Mouse (Mus musculus) embryo, embryonic 10.5 days (tissue): ENCODE measurements around the gene Hoxd4.
A peak's percentile ranks its signal among the peaks of the same experiment; 100 is the strongest.

ENCODE experiments used
- DNase-seq: peaks from one replicate; pipeline ENCODE4 v3.0.0-alpha.2; 2015; ENCODE audit warnings: low spot score

The Hoxd4 gene

DNA sequence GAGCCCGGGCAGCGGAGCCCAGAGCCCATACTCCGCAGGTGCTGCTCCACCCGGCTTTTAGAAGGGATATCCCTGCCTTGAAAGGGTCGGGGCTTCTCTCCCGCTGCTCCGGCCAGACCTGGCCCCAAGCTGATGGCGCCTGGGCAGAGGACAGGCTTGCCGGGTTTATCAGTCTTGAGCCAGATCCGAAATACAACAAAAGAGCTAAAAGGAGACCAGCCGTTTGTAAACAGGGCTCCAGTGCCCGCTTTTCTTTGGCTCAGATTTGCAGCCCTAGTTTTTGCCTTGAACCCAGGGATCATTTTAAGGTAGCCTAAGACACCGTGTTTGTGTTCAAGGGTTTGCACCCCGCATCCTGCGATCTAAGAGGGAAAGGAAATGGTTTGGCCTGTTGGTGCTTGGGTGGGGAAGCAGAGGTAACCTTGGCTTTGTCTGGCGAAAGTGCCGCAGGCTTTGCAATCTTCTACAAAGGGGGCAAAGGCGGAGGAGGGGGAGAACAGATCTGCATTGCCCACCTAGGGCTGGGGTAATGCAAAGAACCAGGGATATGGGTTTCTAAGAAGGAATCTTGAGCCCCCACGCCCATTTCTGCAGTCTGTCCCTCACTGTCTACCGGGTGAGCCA lies 18.8 kb upstream of the Hoxd4 start:
- no peak for DNase-seq

GRCm38 (mm10) chr2:74693432-74693827 lies 18.3 kb upstream of the Hoxd4 start:
- no peak for DNase-seq

DNA sequence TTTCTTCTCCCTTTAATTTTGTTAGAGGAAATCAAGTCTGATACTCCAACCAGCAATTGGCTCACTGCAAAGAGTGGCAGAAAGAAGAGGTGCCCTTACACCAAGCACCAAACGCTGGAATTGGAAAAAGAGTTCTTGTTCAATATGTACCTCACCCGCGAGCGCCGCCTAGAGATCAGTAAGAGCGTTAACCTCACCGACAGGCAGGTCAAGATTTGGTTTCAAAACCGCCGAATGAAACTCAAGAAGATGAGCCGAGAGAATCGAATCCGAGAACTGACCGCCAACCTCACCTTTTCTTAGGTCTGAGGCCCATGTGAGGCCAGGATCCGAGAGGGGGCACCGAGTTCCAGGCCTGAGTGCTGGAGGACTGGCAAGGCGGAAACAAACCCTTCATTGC lies 17.7 kb upstream of the Hoxd4 start:
- peak; percentile 85 for DNase-seq

DNA sequence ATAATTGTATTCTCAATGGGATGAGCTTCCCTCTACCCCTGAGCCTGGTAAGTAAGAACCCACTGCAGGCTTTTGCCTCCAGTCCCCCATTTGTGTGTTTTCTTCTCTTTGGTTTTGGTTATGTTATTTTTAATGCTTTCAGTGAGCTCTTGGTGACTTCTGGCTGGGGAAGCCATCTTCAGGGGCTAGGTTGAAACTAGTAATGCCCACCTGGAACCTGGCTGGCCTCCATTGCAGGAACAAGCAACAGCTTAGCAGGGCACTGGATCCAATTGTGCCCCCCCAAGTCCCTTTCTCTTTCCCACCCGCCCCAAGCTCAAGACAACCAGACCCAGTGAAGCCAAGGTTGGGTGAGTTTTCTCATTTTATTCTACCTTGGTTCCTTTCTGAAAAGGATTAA lies 16.3 kb upstream of the Hoxd4 start:
- DNase-seq, result no peak

DNA sequence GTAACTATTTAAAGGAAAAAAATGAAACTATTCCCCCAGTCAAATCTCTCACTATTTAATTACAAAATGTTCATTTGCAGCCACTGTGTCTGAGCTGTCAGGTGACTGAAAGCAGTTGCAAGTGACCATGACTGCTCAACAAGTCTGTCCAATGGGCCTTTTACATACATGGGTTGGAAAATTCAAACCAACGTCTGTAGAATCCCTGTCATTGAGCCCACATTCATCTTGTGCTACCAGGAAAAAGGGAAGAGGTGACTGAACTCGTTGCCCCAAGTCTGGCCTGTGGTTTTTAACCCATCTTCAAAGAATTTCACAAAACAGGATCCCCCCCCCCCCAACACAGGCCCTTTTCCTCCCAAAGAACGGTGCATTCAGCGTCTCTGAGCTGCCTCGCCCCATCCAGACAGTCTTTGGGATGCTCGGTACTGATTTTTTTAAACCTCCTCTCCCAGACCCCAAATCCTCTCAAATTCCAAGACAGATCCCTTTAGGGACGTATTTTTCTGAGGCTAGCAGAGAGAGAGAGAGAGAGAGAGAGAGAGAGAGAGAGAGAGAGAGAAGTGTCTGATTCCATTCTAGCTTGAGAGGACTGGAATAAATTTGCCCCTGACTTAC lies 15.8 kb upstream of the Hoxd4 start:
- no peak for DNase-seq

- no peak for DNase-seq
These were observed 15.0 kb upstream of the Hoxd4 start for GRCm38 (mm10) chr2:74696442-74697335.

DNA sequence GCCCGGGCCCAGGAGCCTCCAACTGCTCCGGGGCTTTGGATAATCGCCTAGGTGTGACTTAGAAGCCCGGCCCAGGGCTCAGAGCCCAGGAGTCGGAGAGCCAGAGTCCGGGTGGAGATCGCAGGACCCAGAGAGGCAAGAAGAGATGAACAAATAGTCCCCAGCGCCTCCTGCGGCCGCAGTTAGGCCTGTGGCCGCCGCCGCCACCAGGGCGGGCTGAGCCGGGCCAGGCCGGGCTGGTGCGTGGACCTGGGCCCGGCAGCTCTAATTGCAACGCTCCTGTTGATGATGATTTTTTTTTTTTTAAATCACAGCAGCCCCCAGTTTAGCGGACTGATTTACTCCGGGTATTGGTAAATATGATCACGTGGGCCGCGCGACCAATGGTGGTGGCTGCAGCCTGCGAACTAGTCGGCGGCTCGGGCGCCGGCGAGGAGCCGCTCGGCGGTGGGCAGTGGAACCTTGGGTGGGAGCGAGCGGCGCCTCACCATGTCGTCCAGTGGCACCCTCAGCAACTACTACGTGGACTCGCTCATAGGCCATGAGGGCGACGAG lies 14.1 kb upstream of the Hoxd4 start, which contains the start of gene Hoxd9:
Hoxd9 (plus strand) TSS at position 161 of the 555 bp plus-strand sequence.
- no peak for DNase-seq

DNA sequence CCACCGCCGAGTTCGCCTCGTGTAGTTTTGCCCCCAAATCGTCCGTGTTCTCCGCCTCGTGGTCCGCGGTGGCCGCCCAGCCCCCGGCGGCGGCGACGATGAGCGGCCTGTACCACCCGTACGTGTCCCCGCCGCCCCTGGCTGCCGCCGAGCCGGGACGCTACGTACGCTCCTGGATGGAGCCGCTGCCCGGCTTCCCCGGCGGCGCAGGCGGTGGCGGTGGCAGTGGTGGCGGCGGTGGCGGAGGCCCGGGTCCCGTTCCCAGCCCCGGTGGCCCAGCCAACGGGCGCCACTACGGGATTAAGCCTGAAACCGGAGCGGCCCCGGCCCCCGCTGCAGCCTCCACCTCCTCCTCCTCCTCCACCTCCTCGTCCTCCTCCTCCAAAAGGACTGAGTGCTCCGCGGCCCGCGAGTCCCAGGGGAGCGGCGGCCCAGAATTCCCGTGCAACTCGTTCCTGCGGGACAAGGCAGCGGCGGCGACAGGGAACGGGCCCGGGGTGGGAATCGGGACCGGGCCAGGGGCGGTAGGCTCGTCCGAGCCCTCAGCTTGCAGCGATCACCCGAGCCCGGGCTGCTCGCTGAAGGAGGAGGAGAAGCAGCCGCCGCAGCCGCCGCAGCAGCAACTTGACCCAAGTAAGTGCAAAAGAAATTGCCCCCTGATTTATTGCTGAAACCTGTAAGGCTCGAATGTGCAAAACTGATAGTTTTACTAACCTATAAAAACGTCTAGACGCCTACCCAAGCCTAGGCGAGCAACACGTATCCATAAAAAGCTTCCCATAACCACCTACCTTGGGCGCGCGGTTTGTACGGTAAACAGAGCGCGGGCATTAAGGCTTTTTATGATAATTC lies 13.3 kb upstream of the Hoxd4 start:
- DNase-seq, result no peak

DNA sequence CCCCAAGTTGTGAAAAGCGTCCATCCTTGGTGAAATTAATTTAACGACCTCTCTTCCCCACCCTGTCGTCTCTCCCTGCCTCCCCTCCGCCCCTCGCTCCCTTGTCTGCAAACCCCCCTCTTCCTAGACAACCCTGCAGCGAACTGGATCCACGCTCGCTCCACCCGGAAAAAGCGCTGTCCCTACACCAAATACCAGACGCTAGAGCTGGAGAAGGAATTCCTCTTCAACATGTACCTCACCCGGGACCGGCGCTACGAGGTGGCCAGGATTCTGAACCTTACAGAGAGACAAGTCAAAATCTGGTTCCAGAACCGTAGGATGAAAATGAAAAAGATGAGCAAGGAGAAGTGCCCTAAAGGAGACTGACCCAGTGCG lies 12.7 kb upstream of the Hoxd4 start:
- DNase-seq, result no peak

GRCm38 (mm10) chr2:74699664-74700545 lies 11.8 kb upstream of the Hoxd4 start:
- DNase-seq, result no peak

DNA sequence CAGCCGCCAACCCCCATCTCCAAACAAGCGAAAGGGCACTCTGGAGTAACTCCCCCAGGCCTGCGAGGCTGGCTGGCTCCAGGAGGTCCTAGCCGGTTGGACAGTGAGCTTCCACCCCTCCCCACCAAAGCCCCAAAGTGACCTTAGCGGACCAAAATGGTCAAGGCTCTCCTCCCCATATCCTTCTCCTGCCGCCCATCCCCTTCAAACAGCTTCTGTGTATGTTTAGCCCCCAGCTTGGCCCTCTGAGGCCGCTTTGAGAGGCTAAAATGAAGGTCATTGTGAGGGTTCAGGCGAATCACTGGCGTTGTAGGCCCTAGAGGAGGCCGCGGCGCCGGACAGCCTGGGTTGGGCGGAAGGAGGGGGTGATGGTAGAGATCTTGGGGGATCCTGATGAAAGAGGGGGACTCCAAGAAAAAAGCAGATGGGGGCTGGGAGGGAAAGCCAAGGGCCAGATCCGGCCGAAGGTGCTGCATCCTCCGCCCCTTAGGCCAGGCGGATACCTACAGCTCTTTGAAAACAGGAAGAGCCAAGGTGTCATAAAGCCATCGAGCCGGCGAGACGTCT lies 11.1 kb upstream of the Hoxd4 start:
- DNase-seq, result no peak

GRCm38 (mm10) chr2:74701949-74702819 lies 9.5 kb upstream of the Hoxd4 start:
- DNase-seq, result peak; percentile 93

DNA sequence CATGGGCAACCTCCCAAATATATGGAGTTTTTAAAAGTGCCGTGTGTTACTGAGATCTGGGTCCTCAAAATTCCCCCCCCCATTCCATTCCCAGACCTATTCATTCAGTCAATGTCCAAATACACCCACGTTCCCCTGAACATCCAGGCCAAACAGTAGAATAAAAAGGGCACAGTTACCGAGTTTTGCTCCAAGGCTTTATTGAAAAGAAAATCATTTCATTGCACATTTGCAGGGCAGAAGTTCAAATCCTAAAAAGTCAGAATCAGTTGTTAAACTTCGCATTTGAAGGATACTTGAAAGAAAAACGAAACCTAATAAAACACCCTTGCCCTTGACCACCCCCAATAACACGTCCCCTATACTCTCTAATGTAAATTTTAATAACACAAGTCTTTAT lies 8.9 kb upstream of the Hoxd4 start:
- no peak for DNase-seq

GRCm38 (mm10) chr2:74703317-74703716 lies 8.4 kb upstream of the Hoxd4 start:
- DNase-seq, result no peak

- DNase-seq, result no peak
These were observed 7.9 kb upstream of the Hoxd4 start for GRCm38 (mm10) chr2:74703720-74704392.

DNA sequence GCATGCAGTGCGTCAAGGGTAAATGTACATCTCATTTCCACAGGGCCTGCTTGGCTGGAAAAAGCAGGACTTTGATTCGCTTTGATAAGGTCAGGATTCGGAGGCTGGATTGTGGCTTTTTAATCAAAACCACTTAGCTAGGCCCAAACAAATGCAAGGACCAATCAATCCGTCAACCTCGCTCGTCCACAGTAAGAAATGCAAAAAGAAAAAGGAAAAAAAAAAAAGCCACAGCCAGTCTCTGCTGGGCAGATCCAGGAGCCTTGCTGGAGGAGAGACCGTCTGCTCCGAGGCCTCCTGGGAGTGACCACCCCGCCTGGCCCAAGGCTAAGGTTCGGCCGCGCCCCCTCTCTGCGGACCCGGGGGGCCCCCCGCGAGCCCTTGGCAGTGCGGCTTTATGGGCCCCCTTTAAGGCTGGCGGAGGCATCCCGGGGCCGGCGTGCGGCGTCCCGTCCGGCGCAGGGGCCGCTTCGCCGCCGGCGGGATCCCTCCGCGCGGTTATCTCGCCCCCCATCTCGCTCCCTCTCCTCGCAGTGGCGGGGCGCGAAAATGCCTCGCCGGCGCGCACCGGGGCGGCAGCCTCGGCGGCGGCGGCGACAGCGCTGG lies 7.2 kb upstream of the Hoxd4 start, which contains the start of gene Hoxd8:
Hoxd8 (plus strand) TSS at position 223 of the 606 bp plus-strand sequence.
- no peak for DNase-seq

- DNase-seq, result no peak
These were observed 6.7 kb upstream of the Hoxd4 start for GRCm38 (mm10) chr2:74704999-74705466.

DNA sequence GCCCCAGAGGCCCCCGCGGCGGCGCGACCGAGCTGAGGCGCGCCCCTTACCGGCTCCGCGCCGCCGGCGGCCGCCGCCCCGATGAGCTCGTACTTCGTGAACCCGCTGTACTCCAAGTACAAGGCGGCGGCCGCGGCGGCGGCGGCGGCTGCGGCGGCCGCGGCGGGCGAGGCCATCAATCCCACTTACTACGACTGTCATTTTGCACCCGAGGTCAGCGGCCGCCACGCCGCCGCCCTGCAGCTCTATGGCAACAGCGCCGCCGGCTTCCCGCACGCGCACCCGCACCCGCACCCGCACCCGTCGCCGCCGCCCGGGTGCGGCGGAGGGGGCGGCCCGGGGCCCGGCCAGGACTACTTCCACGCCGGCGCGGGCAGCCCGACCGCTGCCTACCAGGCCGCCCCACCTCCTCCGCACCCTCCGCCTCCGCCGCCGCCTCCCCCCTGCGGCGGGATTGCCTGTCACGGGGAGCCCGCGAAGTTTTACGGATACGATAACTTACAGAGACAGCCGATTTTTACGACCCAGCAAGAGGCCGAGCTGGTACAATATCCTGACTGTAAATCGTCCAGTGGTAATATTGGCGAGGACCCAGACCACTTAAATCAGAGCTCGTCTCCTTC lies 6.2 kb upstream of the Hoxd4 start:
- no peak for DNase-seq
